Mouse (Mus musculus) myocyte (in vitro differentiated cells): ENCODE results near the gene Rabgef1. TPM values are rescaled to one million over a fixed set of nuclear protein-coding genes. Genes with fewer than 3 reads are reported as not detected.
A peak's percentile ranks its signal among the peaks of the same experiment; 100 is the strongest.

Source experiments
- H3K27me3 ChIP-seq: one replicate; pipeline ENCODE4 v1.6.1; 2011; ENCODE audit not compliant: control insufficient read depth, insufficient read depth, insufficient read length
- H3K36me3 ChIP-seq: one replicate; pipeline ENCODE4 v1.6.1; 2011; ENCODE audit not compliant: control insufficient read depth, insufficient read depth
- H3K4me2 ChIP-seq: one replicate; pipeline ENCODE4 v1.6.1; 2011; ENCODE audit warnings: low read depth, control low read depth
- H3K4me3 ChIP-seq: one replicate; pipeline ENCODE4 v1.5.1; 2011; ENCODE audit warnings: mild to moderate bottlenecking, control low read depth, moderate library complexity
- H3K79me2 ChIP-seq: one replicate; pipeline ENCODE4 v1.6.1; 2011; ENCODE audit not compliant: control insufficient read depth, insufficient read depth
- H3ac ChIP-seq: one replicate; pipeline ENCODE4 v1.6.1; 2011; ENCODE audit not compliant: control insufficient read depth, insufficient read length
- CEBPB ChIP-seq: IDR thresholded peaks from 2 replicates; pipeline ENCODE4 v1.6.1; 2011; ENCODE audit warnings: mild to moderate bottlenecking, moderate library complexity; ENCODE audit not compliant: poor library complexity, insufficient read depth, severe bottlenecking
- E2F4 ChIP-seq: IDR thresholded peaks from one replicate; pipeline ENCODE4 v1.6.1; 2011; ENCODE audit warnings: mild to moderate bottlenecking, control low read depth, moderate library complexity; ENCODE audit not compliant: insufficient read depth
- MAX ChIP-seq: IDR thresholded peaks from one replicate; pipeline ENCODE4 v1.6.1; 2011; ENCODE audit warnings: low read depth, mild to moderate bottlenecking, control low read depth
- MYOD1 ChIP-seq, 3 experiments: IDR thresholded peaks; one replicate each; pipeline ENCODE4 v1.6.1; 2011; ENCODE audit warnings: control low read depth in 2 of 3, low read depth in 2 of 3, mild to moderate bottlenecking in 2 of 3, moderate library complexity in 1 of 3; ENCODE audit not compliant: insufficient read length in 2 of 3, control insufficient read depth in 1 of 3
- MYOG ChIP-seq, 3 experiments: IDR thresholded peaks; one replicate each; pipeline ENCODE4 v1.6.1; 2011; ENCODE audit warnings: control low read depth in 2 of 3, low read depth in 2 of 3, mild to moderate bottlenecking in 2 of 3; ENCODE audit not compliant: insufficient read length in 2 of 3, control insufficient read depth in 1 of 3, insufficient read depth in 1 of 3
- POLR2A ChIP-seq: IDR thresholded peaks from one replicate; pipeline ENCODE4 v1.6.1; 2011; ENCODE audit warnings: low read depth, mild to moderate bottlenecking, control low read depth, moderate library complexity; ENCODE audit not compliant: insufficient read length
- POLR2AphosphoS2 ChIP-seq: IDR thresholded peaks from one replicate; pipeline ENCODE4 v1.6.1; 2011; ENCODE audit warnings: low read depth, control low read depth; ENCODE audit not compliant: insufficient read length
- REST ChIP-seq: IDR thresholded peaks from one replicate; pipeline ENCODE4 v1.6.1; 2011; ENCODE audit warnings: mild to moderate bottlenecking, control low read depth, moderate library complexity; ENCODE audit not compliant: insufficient read depth, insufficient read length
- SRF ChIP-seq: IDR thresholded peaks from one replicate; pipeline ENCODE4 v1.6.1; 2011; ENCODE audit warnings: low read depth; ENCODE audit not compliant: control insufficient read depth, insufficient read length
- TCF12 ChIP-seq: IDR thresholded peaks from one replicate; pipeline ENCODE4 v1.6.1; 2011; ENCODE audit warnings: mild to moderate bottlenecking, control low read depth; ENCODE audit not compliant: poor library complexity, insufficient read depth, severe bottlenecking
- TCF3 ChIP-seq: IDR thresholded peaks from one replicate; pipeline ENCODE4 v1.6.1; 2011; ENCODE audit warnings: low read depth, control low read depth; ENCODE audit not compliant: insufficient read length
- USF1 ChIP-seq: IDR thresholded peaks from one replicate; pipeline ENCODE4 v1.6.1; 2011; ENCODE audit warnings: low read depth, mild to moderate bottlenecking, control low read depth, moderate library complexity
- polyA plus RNA-seq: library from polyadenylated mRNA; unstranded; fragments of >200 nt; fragmentation: generic; extraction: Trizol; gene quantifications from one replicate; pipeline ENCODE4 v1.2.1, GENCODE M21; 2012; ENCODE audit warnings: missing spikeins

Gene Rabgef1
- polyA plus RNA-seq, 1 experiment, result 18.8 TPM

- TF ChIP-seq SRF (no peak), MAX (no peak), MYOD1 (IDR thresholded peaks at IDR 0.05; ENCODE audit: control insufficient read depth in 1 of 3, insufficient read length in 2 of 3, low read depth in 2 of 3) (no peak), POLR2AphosphoS2 (no peak), USF1 (no peak), CEBPB (no peak), TCF12 (no peak), MYOG (IDR thresholded peaks at IDR 0.05; ENCODE audit: control insufficient read depth in 1 of 3, insufficient read depth in 1 of 3, insufficient read length in 2 of 3, low read depth in 2 of 3) (no peak), POLR2A (no peak), E2F4 (no peak), REST (no peak), TCF3 (no peak)
- H3K36me3 ChIP-seq, result no peaks in the 10 kb centered on the region
- peak overlapping the region; percentile 72 for H3K4me2 ChIP-seq
- no peak overlapping the region for H3ac ChIP-seq
- H3K4me3 ChIP-seq, result peak overlapping the region; percentile 90
- no peaks in the 10 kb centered on the region for H3K27me3 ChIP-seq
- H3K79me2 ChIP-seq, result peaks cover 38% of the 10 kb centered on the region
Measured at GRCm38 (mm10) chr5:130221316-130221715, 49.7 kb downstream of the Rabgef1 start.

GRCm38 (mm10) chr5:130221760-130222145 is 50.2 kb downstream of the Rabgef1 start:
- Histone ChIP-seq H3K36me3 (no peaks in the 10 kb centered on the region), H3K79me2 (peaks cover 43% of the 10 kb centered on the region), H3K4me3 (peak overlapping the region; percentile 90), H3ac (peak overlapping the region; percentile 90), H3K27me3 (no peaks in the 10 kb centered on the region), H3K4me2 (peak overlapping the region; percentile 72)
- TF ChIP-seq MYOD1 (IDR thresholded peaks at IDR 0.05; ENCODE audit: control insufficient read depth in 1 of 3, insufficient read length in 2 of 3, low read depth in 2 of 3) (no peak), TCF12 (no peak), REST (no peak), CEBPB (no peak)

- Histone ChIP-seq H3K27me3 (no peaks in the 10 kb centered on the region), H3K4me2 (peak overlapping the region; percentile 79), H3ac (peak overlapping the region; percentile 90), H3K79me2 (peaks cover 49% of the 10 kb centered on the region), H3K4me3 (peak overlapping the region; percentile 90), H3K36me3 (no peaks in the 10 kb centered on the region)
- peak; percentile 85 for TF ChIP-seq POLR2A
- TF ChIP-seq MYOD1 (IDR thresholded peaks at IDR 0.05; ENCODE audit: control insufficient read depth in 1 of 3, insufficient read length in 2 of 3, low read depth in 2 of 3), result peak in 1 of 3 experiments; percentile 14
- TF ChIP-seq USF1, result peak; percentile 4
- TF ChIP-seq MAX, result no peak
- TF ChIP-seq POLR2AphosphoS2, result peak; percentile 68
- TF ChIP-seq TCF12, result no peak
- no peak for TF ChIP-seq E2F4
- TF ChIP-seq TCF3, result no peak
- no peak for TF ChIP-seq CEBPB
- no peak for TF ChIP-seq SRF
- no peak for TF ChIP-seq REST
- no peak for TF ChIP-seq MYOG (IDR thresholded peaks at IDR 0.05; ENCODE audit: control insufficient read depth in 1 of 3, insufficient read depth in 1 of 3, insufficient read length in 2 of 3, low read depth in 2 of 3)
Measured at GRCm38 (mm10) chr5:130222146-130223004, 50.8 kb downstream of the Rabgef1 start.

- no peak for TF ChIP-seq POLR2A
- TF ChIP-seq USF1, result no peak
- TF ChIP-seq TCF12, result no peak
- no peak for TF ChIP-seq SRF
- TF ChIP-seq CEBPB, result no peak
- TF ChIP-seq POLR2AphosphoS2, result no peak
- no peak for TF ChIP-seq TCF3
- TF ChIP-seq MYOG (IDR thresholded peaks at IDR 0.05; ENCODE audit: control insufficient read depth in 1 of 3, insufficient read depth in 1 of 3, insufficient read length in 2 of 3, low read depth in 2 of 3), result no peak
- TF ChIP-seq MYOD1 (IDR thresholded peaks at IDR 0.05; ENCODE audit: control insufficient read depth in 1 of 3, insufficient read length in 2 of 3, low read depth in 2 of 3), result no peak
- no peak for TF ChIP-seq E2F4
- Histone ChIP-seq H3ac (no peak overlapping the region), H3K27me3 (no peaks in the 10 kb centered on the region), H3K4me2 (no peak overlapping the region), H3K4me3 (no peak overlapping the region), H3K36me3 (peaks cover 12% of the 10 kb centered on the region), H3K79me2 (peaks cover 73% of the 10 kb centered on the region)
Measured at GRCm38 (mm10) chr5:130226790-130227189, 55.2 kb downstream of the Rabgef1 start.
